Mouse (Mus musculus): ENCODE data around the gene Kif21b.

DNA sequence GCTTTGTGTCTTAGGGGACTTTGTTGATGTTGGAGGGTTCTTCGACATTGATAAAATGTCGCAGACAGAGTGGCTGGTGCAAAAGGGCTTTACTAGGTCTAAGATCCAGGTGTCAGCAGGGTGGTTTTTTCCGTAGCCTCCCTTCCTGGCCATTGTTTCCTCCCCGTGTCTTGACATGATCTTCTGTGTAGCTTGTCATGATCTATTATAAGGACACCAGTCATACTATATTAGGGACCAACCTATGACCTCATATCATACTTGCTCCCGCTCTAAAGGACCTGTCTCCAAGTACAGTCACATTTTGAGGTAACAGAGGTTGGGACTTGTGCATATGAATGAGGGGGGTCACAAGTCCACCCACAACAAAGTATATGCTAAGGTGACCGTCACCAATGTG lies 29.7 kb downstream of the Kif21b start:
- TF ChIP-seq POLR2A (IDR thresholded peaks at IDR 0.05; ENCODE audit: extremely low read depth, insufficient read depth, low read length) (no peak), CTCF (IDR thresholded peaks at IDR 0.05; ENCODE audit: low read depth, low read length) (no peak)

Data from liver, adult 2 months (tissue).